Mouse (Mus musculus): Measurements from ENCODE around the gene Sertad2. TPM values are rescaled to one million over a fixed set of nuclear protein-coding genes. Genes with fewer than 3 reads are reported as not detected.

Sertad2 gene
- 30.9 and 37.0 TPM in 2 replicates for polyA plus RNA-seq (2015; fragmentation: Nextera tagmentation; extraction: Ambion mirVana)

DNA sequence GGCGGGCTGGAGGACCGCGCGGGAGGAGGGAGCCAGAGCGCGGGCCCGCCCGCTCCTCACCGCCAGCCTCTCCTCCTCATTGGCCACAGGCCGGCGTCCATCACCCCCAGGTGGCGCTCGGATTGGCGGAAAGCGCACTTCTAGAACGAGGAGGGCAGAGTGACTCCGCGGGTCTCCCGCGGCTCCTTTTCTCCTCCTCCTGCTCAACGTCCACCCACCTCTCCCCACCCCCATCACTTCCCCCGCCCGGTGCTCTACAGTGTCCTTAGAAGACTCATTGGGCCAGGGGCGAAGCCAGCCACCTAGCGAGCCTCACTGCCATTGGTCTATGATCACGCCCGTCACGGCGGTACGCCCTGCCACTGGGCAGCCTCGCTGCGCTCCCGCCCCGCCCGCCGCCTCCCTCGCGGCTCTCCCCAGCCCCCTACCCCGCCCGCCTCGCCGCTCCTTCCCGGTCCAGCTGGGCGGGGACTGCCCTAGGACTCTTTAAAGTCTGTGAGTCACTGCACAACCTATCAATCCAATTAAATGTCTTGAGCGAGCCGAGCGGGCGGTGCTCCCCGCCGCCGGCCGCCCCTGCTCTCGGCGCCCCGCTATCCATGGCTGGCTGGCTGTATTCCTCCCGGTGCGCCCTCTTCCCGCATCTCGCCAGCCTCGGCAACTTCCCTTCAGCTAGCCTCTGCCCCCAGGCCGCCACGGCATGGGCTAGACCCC is at the start of gene Sertad2:
TSS of gene Sertad2 (plus strand) at position 515 of the 714 bp plus-strand sequence.
- Histone ChIP-seq H3K27ac (ENCODE audit: low read length) (peak within 1 kb of the TSS; percentile 96), H3K9ac (ENCODE audit: low read length) (peak within 1 kb of the TSS; percentile 87), H3K27me3 (ENCODE audit: control insufficient read depth, insufficient read depth, low read length) (no peaks in the 10 kb centered on the region), H3K4me2 (ENCODE audit: low read depth, low read length) (peak within 1 kb of the TSS; percentile 79), H3K36me3 (ENCODE audit: control insufficient read depth, insufficient read depth) (no peaks in the 10 kb centered on the region), H3K4me1 (ENCODE audit: control insufficient read depth, insufficient read depth, low read length) (peaks cover 10% of the 10 kb centered on the region), H3K9me3 (replicated peaks; ENCODE audit: control insufficient read depth, low read length) (no peaks in the 10 kb centered on the region), H3K4me3 (ENCODE audit: low read length) (peak within 1 kb of the TSS; percentile 93)
- under 1% methylated on average over 60 of the region's 62 CpGs for WGBS
- peak; percentile 99 for ATAC-seq (replicated peaks; ENCODE audit: extremely low read depth, insufficient read depth, low FRiP score)

DNA sequence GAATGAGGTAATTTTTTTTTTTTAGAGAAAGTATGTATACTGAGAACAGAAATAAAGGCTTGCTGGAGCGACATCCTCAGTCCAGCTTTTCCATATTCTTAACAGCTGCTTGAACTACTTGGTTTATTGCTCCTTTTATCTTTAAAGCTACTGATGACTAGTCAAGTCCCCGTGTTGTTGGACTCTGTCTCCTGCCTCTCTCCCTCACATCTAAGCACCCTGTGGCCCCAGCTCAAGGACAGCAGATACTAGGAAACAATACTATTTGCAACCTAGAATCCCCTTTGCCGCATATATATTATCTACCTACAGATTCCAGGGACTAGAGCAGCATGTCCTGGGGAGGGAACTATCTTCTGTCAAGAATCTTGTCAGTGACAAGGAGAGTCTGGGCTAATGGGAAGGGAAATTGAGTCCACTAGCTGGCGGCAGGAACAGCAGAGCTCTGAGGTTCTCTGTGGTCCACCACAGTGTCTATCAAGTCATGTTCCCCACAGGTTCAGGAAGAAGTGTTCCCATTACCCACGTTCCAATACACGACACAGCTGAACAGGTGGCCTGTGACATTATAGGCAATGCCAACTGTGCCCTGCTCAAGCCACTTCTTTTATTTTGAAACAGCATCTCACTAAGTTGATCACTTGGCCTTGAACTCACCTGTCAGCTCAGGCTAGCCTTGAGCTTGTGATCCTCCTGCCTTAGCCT is 49.0 kb upstream of the Sertad2 start:
- Histone ChIP-seq H3K4me3 (ENCODE audit: low read length) (no peak overlapping the region), H3K4me2 (ENCODE audit: low read depth, low read length) (no peak overlapping the region), H3K36me3 (ENCODE audit: control insufficient read depth, insufficient read depth) (no peaks in the 10 kb centered on the region), H3K9me3 (replicated peaks; ENCODE audit: control insufficient read depth, low read length) (no peaks in the 10 kb centered on the region), H3K4me1 (ENCODE audit: control insufficient read depth, insufficient read depth, low read length) (no peaks in the 10 kb centered on the region), H3K27ac (ENCODE audit: low read length) (no peak overlapping the region), H3K27me3 (ENCODE audit: control insufficient read depth, insufficient read depth, low read length) (no peaks in the 10 kb centered on the region), H3K9ac (ENCODE audit: low read length) (no peak overlapping the region)
- ATAC-seq (replicated peaks; ENCODE audit: extremely low read depth, insufficient read depth, low FRiP score), result no peak
- WGBS, result 67% methylated on average over 6 of the region's 6 CpGs

DNA sequence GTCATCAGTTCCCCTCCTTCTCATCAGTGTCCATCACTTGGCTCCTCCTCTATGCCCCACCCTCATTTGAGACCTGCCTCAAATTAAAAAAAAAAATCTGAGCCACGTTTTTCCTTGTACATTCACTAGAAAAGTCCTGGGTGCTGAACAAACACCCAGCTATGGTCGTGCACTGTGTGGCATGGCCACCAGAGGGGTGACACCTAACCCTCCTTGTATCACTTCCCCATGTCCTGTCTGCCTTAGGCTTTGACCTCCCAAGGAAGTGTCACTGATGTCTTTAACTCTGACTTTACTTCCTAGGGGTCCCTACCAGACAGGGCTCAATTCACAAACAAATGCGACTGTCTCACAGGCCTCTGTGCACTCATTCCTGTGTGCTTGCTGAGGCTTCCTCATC is 42.5 kb upstream of the Sertad2 start:
- H3K4me2 ChIP-seq (ENCODE audit: low read depth, low read length), result no peak overlapping the region
- no peak overlapping the region for H3K27ac ChIP-seq (ENCODE audit: low read length)
- H3K27me3 ChIP-seq (ENCODE audit: control insufficient read depth, insufficient read depth, low read length), result no peaks in the 10 kb centered on the region
- H3K9ac ChIP-seq (ENCODE audit: low read length), result no peak overlapping the region
- no peaks in the 10 kb centered on the region for H3K9me3 ChIP-seq (replicated peaks; ENCODE audit: control insufficient read depth, low read length)
- H3K4me1 ChIP-seq (ENCODE audit: control insufficient read depth, insufficient read depth, low read length), result no peaks in the 10 kb centered on the region
- H3K36me3 ChIP-seq (ENCODE audit: control insufficient read depth, insufficient read depth), result no peaks in the 10 kb centered on the region
- no peak for ATAC-seq (replicated peaks; ENCODE audit: extremely low read depth, insufficient read depth, low FRiP score)
- WGBS, result 32% methylated on average over 3 of the region's 3 CpGs
- no peak overlapping the region for H3K4me3 ChIP-seq (ENCODE audit: low read length)

GRCm38 (mm10) chr11:20501160-20501955 is 41.7 kb upstream of the Sertad2 start:
- no peak overlapping the region for H3K9ac ChIP-seq (ENCODE audit: low read length)
- H3K27me3 ChIP-seq (ENCODE audit: control insufficient read depth, insufficient read depth, low read length), result no peaks in the 10 kb centered on the region
- H3K4me1 ChIP-seq (ENCODE audit: control insufficient read depth, insufficient read depth, low read length), result no peaks in the 10 kb centered on the region
- no peak overlapping the region for H3K4me2 ChIP-seq (ENCODE audit: low read depth, low read length)
- H3K4me3 ChIP-seq (ENCODE audit: low read length), result no peak overlapping the region
- no peaks in the 10 kb centered on the region for H3K9me3 ChIP-seq (replicated peaks; ENCODE audit: control insufficient read depth, low read length)
- ATAC-seq (replicated peaks; ENCODE audit: extremely low read depth, insufficient read depth, low FRiP score), result no peak
- no peaks in the 10 kb centered on the region for H3K36me3 ChIP-seq (ENCODE audit: control insufficient read depth, insufficient read depth)
- H3K27ac ChIP-seq (ENCODE audit: low read length), result no peak overlapping the region
- 64% methylated on average over 5 of the region's 5 CpGs for WGBS

DNA sequence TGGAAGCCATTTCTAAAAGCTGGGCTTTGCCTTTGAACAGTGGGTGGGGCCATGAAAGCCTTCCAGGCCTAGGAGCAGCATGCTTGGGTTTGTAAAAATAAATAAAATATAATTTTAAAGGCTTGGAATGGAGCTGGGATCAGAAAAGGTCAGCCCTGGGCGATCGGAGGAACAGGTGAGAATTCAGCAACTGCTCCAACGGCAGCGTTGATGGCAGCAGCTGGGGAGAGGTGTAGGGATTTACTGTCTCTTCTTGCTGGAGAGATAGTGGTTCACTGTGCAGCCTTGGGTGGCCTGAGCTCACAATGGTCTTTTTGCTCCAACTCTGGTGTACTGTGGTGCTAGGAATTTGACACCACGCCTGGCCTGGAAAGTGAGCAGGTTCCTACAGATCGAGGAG is 29.5 kb upstream of the Sertad2 start:
- Histone ChIP-seq H3K27ac (ENCODE audit: low read length) (no peak overlapping the region), H3K27me3 (ENCODE audit: control insufficient read depth, insufficient read depth, low read length) (no peaks in the 10 kb centered on the region), H3K9ac (ENCODE audit: low read length) (no peak overlapping the region), H3K4me1 (ENCODE audit: control insufficient read depth, insufficient read depth, low read length) (no peaks in the 10 kb centered on the region), H3K36me3 (ENCODE audit: control insufficient read depth, insufficient read depth) (no peaks in the 10 kb centered on the region), H3K4me2 (ENCODE audit: low read depth, low read length) (no peak overlapping the region), H3K9me3 (replicated peaks; ENCODE audit: control insufficient read depth, low read length) (0 out of 2 replicates have a peak, but pooled peaks cover 3% of the 10 kb centered on the region), H3K4me3 (ENCODE audit: low read length) (no peak overlapping the region)
- WGBS, result 80% methylated on average over 6 of the region's 6 CpGs
- no peak for ATAC-seq (replicated peaks; ENCODE audit: extremely low read depth, insufficient read depth, low FRiP score)

DNA sequence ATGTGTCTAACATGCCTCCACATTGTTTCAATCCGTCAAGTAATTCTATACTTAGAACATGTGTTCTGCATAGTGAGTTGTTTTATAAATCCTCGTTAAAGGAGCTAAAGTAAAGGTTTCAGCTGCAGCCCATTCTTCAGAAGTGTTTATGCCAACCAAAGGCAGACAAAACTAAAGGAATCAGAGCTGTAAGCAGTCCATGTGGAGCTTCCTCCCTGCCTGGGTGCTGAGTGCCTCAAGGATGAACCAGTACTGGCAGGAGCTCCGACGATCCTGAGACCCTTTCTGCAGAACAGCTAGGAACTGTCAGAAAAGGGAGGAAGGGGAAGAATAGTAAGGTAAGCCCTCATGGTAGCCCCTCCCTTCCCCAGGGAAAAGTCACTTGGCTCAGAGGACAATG is 28.3 kb upstream of the Sertad2 start:
- ATAC-seq (replicated peaks; ENCODE audit: extremely low read depth, insufficient read depth, low FRiP score), result no peak
- WGBS, result 66% methylated on average over 4 of the region's 4 CpGs
- 0 out of 2 replicates have a peak, but pooled peaks cover 3% of the 10 kb centered on the region for H3K9me3 ChIP-seq (replicated peaks; ENCODE audit: control insufficient read depth, low read length)

DNA sequence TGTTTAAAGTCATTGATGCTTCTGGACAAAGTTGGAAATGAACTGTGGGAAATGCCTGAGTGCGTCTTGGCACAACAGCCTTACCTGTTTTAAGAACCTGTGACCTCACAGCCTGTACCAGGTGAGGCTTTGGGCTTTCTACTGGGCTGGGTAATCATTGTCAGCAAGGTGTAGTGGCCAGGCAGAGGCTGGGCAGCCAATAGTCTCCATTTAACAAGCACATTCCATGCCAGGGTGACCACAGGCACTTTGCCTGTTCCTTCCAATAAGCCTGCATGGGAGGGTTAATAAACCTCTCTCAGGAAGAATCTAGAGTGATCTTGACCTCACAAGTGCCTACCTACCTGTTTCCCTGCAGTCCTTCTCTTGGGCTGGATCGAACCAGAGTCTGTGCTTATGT is 21.7 kb upstream of the Sertad2 start:
- Histone ChIP-seq H3K4me2 (ENCODE audit: low read depth, low read length) (no peak overlapping the region), H3K4me3 (ENCODE audit: low read length) (no peak overlapping the region), H3K27me3 (ENCODE audit: control insufficient read depth, insufficient read depth, low read length) (no peaks in the 10 kb centered on the region), H3K9me3 (replicated peaks; ENCODE audit: control insufficient read depth, low read length) (no peaks in the 10 kb centered on the region), H3K27ac (ENCODE audit: low read length) (no peak overlapping the region), H3K4me1 (ENCODE audit: control insufficient read depth, insufficient read depth, low read length) (no peaks in the 10 kb centered on the region), H3K9ac (ENCODE audit: low read length) (no peak overlapping the region), H3K36me3 (ENCODE audit: control insufficient read depth, insufficient read depth) (no peaks in the 10 kb centered on the region)
- WGBS, result 86% methylated on average over 2 of the region's 2 CpGs
- no peak for ATAC-seq (replicated peaks; ENCODE audit: extremely low read depth, insufficient read depth, low FRiP score)

More for the DNA sequence above, 28.3 kb upstream of the Sertad2 start:
- Histone ChIP-seq H3K4me1 (ENCODE audit: control insufficient read depth, insufficient read depth, low read length) (no peaks in the 10 kb centered on the region), H3K27me3 (ENCODE audit: control insufficient read depth, insufficient read depth, low read length) (no peaks in the 10 kb centered on the region), H3K36me3 (ENCODE audit: control insufficient read depth, insufficient read depth) (no peaks in the 10 kb centered on the region), H3K4me3 (ENCODE audit: low read length) (no peak overlapping the region), H3K27ac (ENCODE audit: low read length) (no peak overlapping the region), H3K9ac (ENCODE audit: low read length) (no peak overlapping the region), H3K4me2 (ENCODE audit: low read depth, low read length) (no peak overlapping the region)

- no peak overlapping the region for H3K27ac ChIP-seq (ENCODE audit: low read length)
- no peak overlapping the region for H3K4me3 ChIP-seq (ENCODE audit: low read length)
- 58% methylated on average over 4 of the region's 4 CpGs for WGBS
- no peak overlapping the region for H3K4me2 ChIP-seq (ENCODE audit: low read depth, low read length)
- H3K36me3 ChIP-seq (ENCODE audit: control insufficient read depth, insufficient read depth), result no peaks in the 10 kb centered on the region
- ATAC-seq (replicated peaks; ENCODE audit: extremely low read depth, insufficient read depth, low FRiP score), result no peak
- H3K9ac ChIP-seq (ENCODE audit: low read length), result no peak overlapping the region
- H3K9me3 ChIP-seq (replicated peaks; ENCODE audit: control insufficient read depth, low read length), result no peaks in the 10 kb centered on the region
- no peaks in the 10 kb centered on the region for H3K27me3 ChIP-seq (ENCODE audit: control insufficient read depth, insufficient read depth, low read length)
- no peaks in the 10 kb centered on the region for H3K4me1 ChIP-seq (ENCODE audit: control insufficient read depth, insufficient read depth, low read length)
Measured at GRCm38 (mm10) chr11:20522750-20523149, 20.3 kb upstream of the Sertad2 start.

GRCm38 (mm10) chr11:20524435-20524834 is 18.6 kb upstream of the Sertad2 start:
- H3K27me3 ChIP-seq (ENCODE audit: control insufficient read depth, insufficient read depth, low read length), result no peaks in the 10 kb centered on the region
- WGBS, result 97% methylated on average over 1 of the region's 1 CpGs
- H3K36me3 ChIP-seq (ENCODE audit: control insufficient read depth, insufficient read depth), result no peaks in the 10 kb centered on the region
- no peaks in the 10 kb centered on the region for H3K4me1 ChIP-seq (ENCODE audit: control insufficient read depth, insufficient read depth, low read length)
- no peak overlapping the region for H3K27ac ChIP-seq (ENCODE audit: low read length)
- no peak overlapping the region for H3K4me2 ChIP-seq (ENCODE audit: low read depth, low read length)
- no peak overlapping the region for H3K9ac ChIP-seq (ENCODE audit: low read length)
- no peak for ATAC-seq (replicated peaks; ENCODE audit: extremely low read depth, insufficient read depth, low FRiP score)
- no peaks in the 10 kb centered on the region for H3K9me3 ChIP-seq (replicated peaks; ENCODE audit: control insufficient read depth, low read length)
- H3K4me3 ChIP-seq (ENCODE audit: low read length), result no peak overlapping the region

All from heart, embryonic 16.5 days (tissue).